Mouse (Mus musculus): ENCODE measurements around the gene Brd1. TPM values are rescaled to one million over a fixed set of nuclear protein-coding genes. Genes with fewer than 3 reads are reported as not detected.

Brd1 gene
- total RNA-seq, 2 experiments from 2014 or later, result 25.1 to 26.8 TPM

DNA sequence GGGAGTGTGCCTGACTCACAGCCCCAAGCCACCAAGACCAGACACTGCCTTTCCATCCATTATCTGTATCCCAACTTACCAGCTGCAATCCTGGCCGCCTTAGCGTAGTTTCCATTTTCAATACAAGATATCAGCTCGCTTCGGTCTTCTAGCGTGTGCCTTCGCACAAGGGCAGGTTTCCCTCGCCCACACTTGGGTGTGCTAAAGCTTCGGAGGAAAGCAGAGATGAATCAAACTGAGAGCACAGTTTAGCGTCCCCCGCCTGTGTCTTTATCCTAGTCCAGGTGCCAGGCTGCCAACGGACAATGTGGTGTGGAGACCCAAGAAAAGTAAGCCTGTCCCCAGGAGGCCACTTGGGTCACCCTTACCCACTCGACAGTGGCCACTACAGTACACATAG, 42.9 kb downstream of the Brd1 start:
- no peak for DNase-seq (ENCODE audit: low spot score)

DNA sequence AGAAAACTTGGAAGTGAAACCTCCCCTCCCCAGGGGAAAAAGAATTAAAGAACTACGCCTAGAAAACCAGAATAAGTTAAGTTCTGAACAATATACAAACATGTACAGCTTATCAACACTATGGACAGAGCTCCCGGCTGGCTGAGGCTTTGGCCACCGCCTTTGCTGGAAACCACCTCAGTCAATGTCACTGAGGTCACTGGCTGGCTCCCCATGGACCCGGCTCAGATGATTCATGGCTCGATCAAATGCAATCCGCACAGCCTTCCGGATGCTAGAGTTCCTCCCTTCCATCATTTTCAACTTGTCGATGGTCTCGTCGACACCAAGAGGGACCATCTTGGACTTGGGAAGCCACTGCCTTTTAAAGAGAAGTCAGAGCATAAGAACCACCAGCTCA, 45.9 kb downstream of the Brd1 start:
- no peak for DNase-seq (ENCODE audit: low spot score)

DNA sequence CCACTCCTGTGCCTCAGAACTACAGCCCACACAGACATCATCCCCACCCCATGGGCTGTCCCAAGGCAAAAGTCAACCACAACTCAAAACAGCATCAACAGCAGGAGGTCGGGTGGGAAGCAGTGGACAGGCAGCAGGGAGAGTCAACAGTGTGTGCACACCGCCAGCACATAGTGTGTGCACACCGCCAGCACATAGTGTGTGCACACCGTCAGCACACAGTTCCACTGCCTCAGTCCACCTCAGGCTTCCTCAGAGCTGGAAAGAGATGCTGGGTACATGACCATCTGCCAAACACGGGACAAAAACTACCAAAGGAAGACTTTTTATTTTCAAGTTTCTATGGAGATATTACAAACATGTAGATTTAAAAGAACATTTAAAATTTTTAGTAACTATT, 47.3 kb downstream of the Brd1 start:
- no peak for DNase-seq (ENCODE audit: low spot score)

DNA sequence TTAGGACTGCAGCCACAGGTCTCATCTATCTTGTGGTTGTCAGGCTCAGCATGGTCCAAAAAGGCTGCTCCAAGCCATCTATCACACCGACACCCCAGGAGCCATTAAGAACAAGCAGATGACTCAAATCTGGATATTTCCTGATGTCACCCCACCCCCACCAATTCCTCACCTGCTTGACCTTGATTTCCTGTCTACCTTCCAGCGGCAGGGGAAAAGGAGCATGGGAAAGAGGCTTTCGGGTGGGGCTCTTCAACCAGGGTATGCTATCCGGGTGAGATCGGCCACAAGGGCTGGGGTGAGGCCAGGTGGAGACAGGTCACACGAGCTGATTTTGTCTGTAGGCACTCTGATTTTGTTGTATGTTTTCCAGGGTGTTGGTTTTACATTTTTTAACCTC, 50.0 kb downstream of the Brd1 start:
- no peak for DNase-seq (ENCODE audit: low spot score)

DNA sequence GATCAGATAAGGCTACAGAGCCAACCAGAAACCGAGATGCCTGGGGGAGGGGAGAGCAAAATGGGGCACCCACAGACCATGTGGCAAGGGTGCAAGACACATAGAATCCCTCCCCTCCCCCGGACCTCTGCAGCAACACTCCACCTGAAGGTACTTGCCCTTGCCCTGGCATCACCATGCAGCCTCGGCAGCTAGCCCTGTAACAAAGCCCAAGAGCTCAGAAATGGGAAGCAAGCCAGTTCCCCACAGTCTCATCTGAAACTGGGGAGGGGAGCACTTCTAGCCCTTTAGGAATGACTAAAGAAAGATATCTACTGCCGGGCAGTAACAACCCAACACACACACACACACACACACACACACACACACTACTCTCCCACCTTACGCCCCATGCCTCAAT, 53.1 kb downstream of the Brd1 start:
- no peak for DNase-seq (ENCODE audit: low spot score)

DNA sequence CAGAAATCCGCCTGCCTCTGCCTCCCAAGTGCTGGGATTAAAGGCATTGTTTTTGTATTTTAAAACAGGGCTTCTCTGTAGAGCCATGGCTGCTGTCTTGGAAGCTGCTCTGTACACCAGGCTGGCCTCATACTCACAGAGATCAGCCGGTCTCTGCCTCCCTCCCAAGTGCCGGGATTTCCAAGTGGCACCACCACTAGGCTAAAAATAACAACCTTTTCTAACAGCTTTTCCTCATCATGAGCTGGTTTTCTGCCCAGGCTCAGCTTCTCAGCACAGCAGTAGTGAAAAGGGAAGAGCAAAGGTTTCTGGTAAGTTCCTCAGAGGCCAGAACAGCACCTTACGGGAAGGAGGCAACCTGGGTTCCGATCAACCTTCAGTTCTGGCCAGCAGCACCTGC, 56.5 kb downstream of the Brd1 start:
- DNase-seq (ENCODE audit: low spot score), result no peak

DNA sequence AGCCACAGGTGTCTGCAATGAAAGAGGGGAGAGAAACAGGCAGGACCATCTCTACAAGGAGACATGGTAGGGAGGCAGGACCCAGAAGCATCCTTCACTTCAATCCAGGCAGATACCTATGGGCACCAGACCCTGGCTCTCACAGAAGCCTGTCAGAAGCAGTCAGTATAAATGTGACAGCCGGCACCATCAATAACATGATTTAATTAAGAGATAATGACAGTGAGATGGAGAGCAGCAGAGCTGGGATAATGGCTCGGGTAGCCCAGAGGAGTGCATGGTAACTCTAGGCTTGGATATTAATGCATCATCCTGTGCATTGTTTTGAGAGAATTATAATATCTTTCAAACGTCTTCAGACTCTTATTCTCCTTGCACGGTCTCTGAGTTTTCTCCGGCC, 58.0 kb downstream of the Brd1 start:
- DNase-seq (ENCODE audit: low spot score), result no peak

DNA sequence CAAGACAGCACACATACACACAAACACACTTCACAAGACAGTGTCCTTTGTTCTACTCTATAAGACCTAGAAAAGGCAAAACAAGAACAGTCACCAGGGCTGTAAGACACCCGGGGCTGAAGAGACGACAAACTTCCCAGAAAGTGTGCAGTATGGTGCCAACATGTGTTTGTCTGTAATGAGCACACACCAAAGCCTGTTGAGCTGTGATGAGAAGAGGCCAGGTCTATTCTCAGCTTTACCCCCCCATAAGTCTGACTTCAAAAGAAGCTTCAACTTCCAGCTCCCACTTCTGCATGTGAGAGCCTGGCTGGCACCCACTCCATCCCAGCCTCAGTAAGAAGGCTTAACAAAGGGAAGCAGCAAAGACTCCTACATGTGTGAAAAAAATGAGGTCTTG, 65.3 kb downstream of the Brd1 start:
- DNase-seq (ENCODE audit: low spot score), result no peak

DNA sequence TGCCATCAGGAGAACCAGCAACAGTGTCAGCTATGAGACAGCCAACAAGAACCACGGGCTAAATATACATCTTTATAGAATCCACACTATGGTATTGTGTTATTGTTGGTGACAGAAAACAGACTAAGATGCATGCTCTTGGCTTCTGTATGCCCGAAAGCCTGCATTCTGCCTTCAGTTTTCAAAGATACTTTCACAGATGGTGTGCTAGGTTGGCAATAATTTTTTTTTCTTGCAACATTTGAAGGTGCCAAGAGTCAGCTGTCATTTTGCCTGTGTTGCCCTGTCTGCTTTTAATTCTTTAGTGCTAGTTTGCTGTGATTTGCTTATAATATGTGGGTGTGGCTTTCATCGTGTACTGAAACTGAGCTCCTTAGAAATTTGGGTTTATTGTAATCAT, 66.4 kb downstream of the Brd1 start:
- no peak for DNase-seq (ENCODE audit: low spot score)

DNA sequence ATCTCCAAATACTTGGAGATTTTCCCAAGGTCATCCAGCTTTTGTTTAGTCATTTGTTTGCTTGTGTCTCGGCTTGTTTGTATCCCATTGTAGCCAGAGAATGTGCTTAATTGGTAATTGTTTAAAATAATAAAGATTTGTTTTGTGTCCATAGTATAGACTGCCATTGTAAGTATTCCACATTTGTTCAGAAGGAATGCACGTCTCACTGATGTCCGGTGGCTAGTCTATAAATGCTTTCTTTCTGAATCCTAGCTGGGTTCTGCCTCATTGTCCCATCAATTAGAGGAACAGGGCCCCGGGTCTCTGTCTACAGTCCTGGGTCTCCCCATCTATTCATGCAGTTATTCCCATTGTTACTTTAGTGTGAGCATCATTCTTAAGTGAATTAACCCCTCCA, 68.2 kb downstream of the Brd1 start:
- DNase-seq (ENCODE audit: low spot score), result no peak

DNA sequence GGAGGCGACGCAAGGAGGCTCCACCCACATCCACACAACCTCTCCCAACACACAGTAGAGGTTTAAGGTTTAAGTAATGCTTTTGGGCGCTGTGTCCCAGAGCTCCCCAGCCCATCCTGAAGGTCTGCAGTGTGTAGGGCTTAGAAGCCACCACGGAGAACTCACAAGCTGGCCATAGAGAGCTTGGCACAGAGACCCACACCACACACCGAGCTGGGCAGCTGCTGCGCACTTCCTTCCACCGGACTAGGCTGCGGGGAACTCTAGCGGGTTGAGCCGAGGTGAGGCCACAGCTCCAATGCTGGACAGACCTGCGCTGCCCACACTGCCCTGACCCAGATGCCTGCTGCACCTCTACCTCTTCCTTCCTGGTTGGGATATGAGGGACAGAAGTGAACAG, 71.0 kb downstream of the Brd1 start:
- DNase-seq (ENCODE audit: low spot score), result no peak

DNA sequence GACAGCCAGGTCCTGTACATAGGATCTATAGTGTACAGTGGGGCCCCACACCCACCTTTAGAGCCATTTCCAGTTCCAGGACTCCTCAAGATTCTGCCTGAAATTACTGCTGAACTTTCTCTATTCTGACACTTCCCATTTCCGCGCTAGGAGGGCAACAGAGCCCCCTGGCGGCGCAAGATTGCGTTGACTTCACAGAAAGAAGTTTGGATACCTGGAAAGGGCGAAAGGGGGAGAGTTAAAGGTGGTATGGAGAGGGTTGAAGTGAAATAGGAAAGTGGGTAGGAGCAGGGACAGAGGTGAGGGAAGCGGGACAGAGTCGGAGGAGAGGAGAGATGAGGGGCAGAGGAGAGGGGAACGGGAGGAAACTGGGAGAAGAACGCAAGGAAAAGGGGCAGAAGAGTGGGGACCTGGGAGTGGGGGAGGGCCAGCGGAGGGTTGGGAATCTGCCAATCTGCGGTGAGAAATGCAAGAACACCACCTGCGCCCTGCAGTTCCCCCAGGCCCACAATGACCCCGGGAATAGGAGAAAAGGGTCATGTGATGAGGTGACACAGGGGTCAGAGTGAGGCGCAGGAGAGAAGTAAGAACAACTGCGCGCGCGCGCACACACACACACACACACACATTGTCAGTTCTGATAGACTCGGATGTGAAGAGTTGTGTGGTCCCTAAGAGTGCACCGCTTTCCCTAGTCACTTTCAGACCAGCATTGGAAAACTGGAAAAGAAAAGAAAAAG, 71.8 kb downstream of the Brd1 start:
- peak; percentile 24 for DNase-seq (ENCODE audit: low spot score)

DNA sequence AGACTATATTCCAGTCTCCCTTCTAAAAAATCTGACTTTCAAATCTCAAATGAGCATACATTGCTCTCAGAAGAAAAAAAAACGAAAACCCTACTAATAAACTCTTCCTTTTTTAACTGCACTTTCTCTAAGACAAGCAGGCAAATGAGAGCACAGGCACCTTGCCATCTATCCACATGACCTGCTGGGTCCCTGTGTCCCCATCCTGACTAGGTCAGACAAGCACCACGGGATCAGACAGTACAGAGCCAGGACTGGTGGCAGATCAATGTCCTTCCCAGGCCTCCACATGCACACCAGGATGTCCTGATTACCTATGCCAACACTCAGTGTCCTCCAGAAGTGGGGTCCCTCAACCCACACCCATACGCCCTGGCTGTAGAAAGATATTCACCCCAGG, 72.4 kb downstream of the Brd1 start:
- DNase-seq (ENCODE audit: low spot score), result no peak

DNA sequence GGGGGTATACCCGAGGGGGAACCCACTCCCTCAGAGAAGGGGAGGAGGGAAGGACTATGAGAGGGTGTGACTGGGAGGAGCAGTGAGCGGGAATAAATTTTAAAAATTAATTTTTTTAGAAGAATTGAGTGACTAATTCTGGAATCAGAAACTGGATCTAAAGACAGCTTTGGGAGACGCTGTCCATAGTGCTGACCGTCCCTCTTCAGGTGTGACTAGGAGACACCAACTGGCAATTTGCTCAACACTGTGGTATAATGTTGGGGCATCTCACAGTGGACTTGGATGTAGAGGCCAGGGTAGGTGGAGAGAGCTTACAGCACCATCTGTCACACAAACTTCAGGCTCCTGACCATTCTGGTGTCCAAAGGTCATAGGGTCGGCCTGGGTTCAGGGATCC, 82.0 kb downstream of the Brd1 start:
- DNase-seq (ENCODE audit: low spot score), result no peak

DNA sequence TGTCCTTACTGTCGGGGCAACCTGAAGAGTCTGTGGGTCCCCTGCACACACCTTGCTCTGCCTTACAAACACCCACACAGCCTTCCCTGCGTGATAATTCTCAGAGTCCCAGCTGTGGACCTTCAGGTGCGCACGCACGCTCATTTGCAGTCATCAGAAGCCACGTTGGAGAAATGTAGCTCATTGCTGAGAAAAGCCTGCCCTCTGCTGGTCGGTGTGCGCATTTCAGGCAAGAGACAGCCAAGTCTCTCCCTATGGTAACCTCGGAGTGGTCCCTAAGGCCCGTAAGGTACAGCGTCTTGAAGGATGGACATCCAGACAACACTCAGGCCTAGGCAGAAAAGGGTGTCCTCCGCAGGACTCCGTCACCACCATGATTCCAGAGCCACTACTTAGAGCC, 83.0 kb downstream of the Brd1 start:
- DNase-seq (ENCODE audit: low spot score), result peak; percentile 27

Other genes with a start within 250 kb of the Brd1 start
- gene Zdhhc25, start 133.9 kb downstream of the Brd1 start, total RNA-seq (2021), result not detected
- gene Zbed4, start 17.4 kb upstream of the Brd1 start, total RNA-seq (2021), result 10 to 100 TPM; 15.0 to 15.3 TPM
- 1 to 10 TPM; 4.2 to 4.8 TPM for gene Alg12, start 85.1 kb upstream of the Brd1 start, total RNA-seq (2021)
- 10 to 100 TPM in 1 of 2 experiments, 1 to 10 TPM in 1; 6.9 to 10.3 TPM for gene Creld2, start 85.4 kb upstream of the Brd1 start, total RNA-seq (2021)
- 10 to 100 TPM; 24.1 to 37.3 TPM for gene Pim3, start 128.0 kb upstream of the Brd1 start, total RNA-seq (2021)
- not detected for gene Ttll8, start 220.2 kb upstream of the Brd1 start, total RNA-seq (2021)
- not detected for gene Mlc1, start 244.8 kb upstream of the Brd1 start, total RNA-seq (2021)
- not detected for gene Mov10l1, start 248.7 kb upstream of the Brd1 start, total RNA-seq (2021)